Mouse (Mus musculus) spleen, adult 2 months (tissue): ENCODE data around the gene Itpr1. TPM values are rescaled to one million over a fixed set of nuclear protein-coding genes. Genes with fewer than 3 reads are reported as not detected.
A peak's percentile ranks its signal among the peaks of the same experiment; 100 is the strongest.

Experiments
- DNase-seq, 2 experiments: peaks; one replicate each; pipeline versions ENCODE4 v3.0.0 to v3.0.0-alpha.2; 2012 to 2021; ENCODE audit warnings: low spot score in 2 of 2, low read depth in 1 of 2
- H3K27ac ChIP-seq: fragments of 200-500 bp; 2 replicates; pipeline ENCODE4 v1.5.1; 2012; ENCODE audit warnings: low read length, inconsistent platforms; ENCODE audit not compliant: insufficient read depth
- H3K27me3 ChIP-seq: fragments of 200-500 bp; 2 replicates; pipeline ENCODE4 v1.6.1; 2012; ENCODE audit warnings: mild to moderate bottlenecking, moderate library complexity, low read length, inconsistent platforms; ENCODE audit not compliant: control insufficient read depth, insufficient read depth
- H3K36me3 ChIP-seq: fragments of 200-500 bp; 2 replicates; pipeline ENCODE4 v1.6.1; 2012; ENCODE audit warnings: mild to moderate bottlenecking, low read length, inconsistent platforms; ENCODE audit not compliant: control insufficient read depth, insufficient read depth
- H3K4me1 ChIP-seq: fragments of 200-500 bp; 2 replicates; pipeline ENCODE4 v1.6.1; 2011; ENCODE audit warnings: inconsistent platforms; ENCODE audit not compliant: control insufficient read depth, insufficient read depth, insufficient read length
- H3K4me3 ChIP-seq: fragments of 200-500 bp; 2 replicates; pipeline ENCODE4 v1.5.1; 2011; ENCODE audit warnings: mild to moderate bottlenecking, inconsistent platforms; ENCODE audit not compliant: insufficient read depth, insufficient read length; ENCODE audit errors: extremely low read depth
- CTCF ChIP-seq: fragments of 200-500 bp; IDR thresholded peaks from 2 replicates; pipeline ENCODE4 v1.5.1; 2011; ENCODE audit warnings: mild to moderate bottlenecking, inconsistent platforms; ENCODE audit not compliant: insufficient read depth, insufficient read length, insufficient replicate concordance; ENCODE audit errors: extremely low read depth
- POLR2A ChIP-seq: fragments of 200-500 bp; IDR thresholded peaks from 2 replicates; pipeline ENCODE4 v1.6.1; 2011; ENCODE audit warnings: low read depth, low read length, inconsistent platforms
- WGBS: fragments of 180-500 bp; shearing (Covaris S2); methylation state at CpG from one replicate; pipeline ENCODE4 v1.1.7; 2018; 5-methylcytosine and 5-hydroxymethylcytosine counted together
- polyA plus RNA-seq: library from polyadenylated mRNA; depleted of rRNA; stranded (reverse); fragments of >200 nt; gene quantifications from 2 replicates; pipeline ENCODE4 v1.2.3, GENCODE M21; 2012

The Itpr1 gene
- polyA plus RNA-seq, 1 experiment = 17.9 TPM

DNA sequence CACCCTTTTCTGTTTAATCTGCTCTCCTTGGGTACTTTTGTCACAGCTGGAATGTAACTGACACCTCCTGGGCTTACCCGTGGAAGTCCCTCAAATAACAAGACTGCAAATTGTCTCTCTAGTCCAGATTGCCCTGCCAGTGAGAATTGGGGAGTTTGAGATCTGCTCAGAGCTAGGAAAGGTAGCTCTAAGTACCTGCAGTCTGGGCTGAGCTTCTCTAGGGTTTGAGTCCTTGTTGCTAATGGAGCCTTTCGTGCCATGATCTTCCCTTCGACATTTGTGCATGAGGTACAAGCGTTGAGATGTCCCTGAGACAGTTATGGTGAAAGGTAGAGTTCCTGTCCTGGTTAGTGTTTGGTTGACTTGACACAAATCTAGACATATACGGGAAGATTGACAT lies 89.0 kb downstream of the Itpr1 start:
- Histone ChIP-seq H3K27me3 (no peaks in the 10 kb centered on the region), H3K27ac (no peak overlapping the region), H3K4me1 (peaks cover 2% of the 10 kb centered on the region; the same call in 1 of the 2 replicates), H3K36me3 (no peaks in the 10 kb centered on the region), H3K4me3 (no peak overlapping the region)
- 95% methylated on average over 5 of the region's 5 CpGs for WGBS
- TF ChIP-seq POLR2A = no peak
- TF ChIP-seq CTCF = no peak
- DNase-seq = no peak

- H3K27me3 ChIP-seq = no peaks in the 10 kb centered on the region
- H3K36me3 ChIP-seq = no peaks in the 10 kb centered on the region
- H3K4me3 ChIP-seq = no peak overlapping the region
- no peak overlapping the region for H3K27ac ChIP-seq
- TF ChIP-seq POLR2A (no peak), CTCF (no peak)
- peaks cover 8% of the 10 kb centered on the region for H3K4me1 ChIP-seq
- 90% methylated on average over 12 of the region's 12 CpGs for WGBS
- no peak for DNase-seq
Measured at GRCm38 (mm10) chr6:108303619-108304567, 91.0 kb downstream of the Itpr1 start.

DNA sequence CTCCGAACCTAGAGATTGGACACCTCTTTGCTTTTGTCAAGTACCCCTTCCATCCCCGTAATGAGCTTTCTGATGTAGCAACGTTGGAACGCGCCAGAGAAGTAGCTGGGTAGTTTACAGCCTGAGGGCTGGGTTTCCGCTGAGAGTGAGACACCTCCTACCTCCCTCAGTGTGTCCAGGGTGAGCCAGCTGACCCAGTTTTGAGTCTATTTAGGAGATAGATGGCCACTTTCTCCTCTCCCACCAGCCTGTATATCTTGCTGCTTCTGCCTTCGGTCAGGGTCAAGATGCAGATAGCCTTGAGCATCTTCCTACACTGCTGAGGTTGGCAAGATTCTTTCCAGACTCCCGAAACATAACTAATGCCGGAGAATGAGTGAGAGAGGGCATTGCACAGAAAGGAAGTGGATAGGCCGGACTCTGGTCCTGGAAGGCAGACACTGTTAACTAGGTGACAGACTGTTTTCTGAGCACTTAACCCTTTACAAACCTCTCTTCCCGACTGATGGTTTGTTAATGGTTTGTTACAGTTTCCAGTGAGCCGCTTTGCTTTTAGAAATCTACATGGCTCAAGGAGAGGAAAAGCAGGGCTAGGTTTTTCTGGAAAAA lies 92.4 kb downstream of the Itpr1 start:
- no peak overlapping the region for H3K4me3 ChIP-seq
- 89% methylated on average over 12 of the region's 12 CpGs for WGBS

GRCm38 (mm10) chr6:108306240-108306639 lies 93.3 kb downstream of the Itpr1 start:
- Histone ChIP-seq H3K27me3 (no peaks in the 10 kb centered on the region), H3K4me3 (no peak overlapping the region), H3K36me3 (no peaks in the 10 kb centered on the region), H3K27ac (peak overlapping the region; percentile 59), H3K4me1 (peaks cover 8% of the 10 kb centered on the region)
- no peak for TF ChIP-seq POLR2A
- no peak for TF ChIP-seq CTCF
- no peak for DNase-seq
- 66% methylated on average over 11 of the region's 11 CpGs for WGBS

More for the DNA sequence above, 92.4 kb downstream of the Itpr1 start:
- no peak for TF ChIP-seq POLR2A
- TF ChIP-seq CTCF = no peak
- Histone ChIP-seq H3K27me3 (no peaks in the 10 kb centered on the region), H3K4me1 (peaks cover 8% of the 10 kb centered on the region), H3K27ac (no peak overlapping the region), H3K36me3 (no peaks in the 10 kb centered on the region)
- no peak for DNase-seq

- no peak for TF ChIP-seq POLR2A
- no peak for TF ChIP-seq CTCF
- Histone ChIP-seq H3K4me1 (peaks cover 8% of the 10 kb centered on the region), H3K36me3 (no peaks in the 10 kb centered on the region), H3K27me3 (no peaks in the 10 kb centered on the region), H3K27ac (peak overlapping the region; percentile 63), H3K4me3 (peak overlapping the region; percentile 37; the same call in 1 of the 2 replicates)
- no peak for DNase-seq
- WGBS = 12% methylated on average over 9 of the region's 9 CpGs
Measured at GRCm38 (mm10) chr6:108306910-108307584, 94.2 kb downstream of the Itpr1 start.

GRCm38 (mm10) chr6:108307770-108308169 lies 94.9 kb downstream of the Itpr1 start:
- no peaks in the 10 kb centered on the region for H3K36me3 ChIP-seq
- 73% methylated on average over 6 of the region's 6 CpGs for WGBS
- no peaks in the 10 kb centered on the region for H3K27me3 ChIP-seq
- peak overlapping the region; percentile 29; the same call in 1 of the 2 replicates for H3K27ac ChIP-seq
- H3K4me3 ChIP-seq = no peak overlapping the region
- TF ChIP-seq POLR2A (no peak), CTCF (no peak)
- no peak for DNase-seq
- H3K4me1 ChIP-seq = peaks cover 8% of the 10 kb centered on the region
